Comparison of ENCODE assay signal across 8 mouse cellular contexts in the genomic region with DNA sequence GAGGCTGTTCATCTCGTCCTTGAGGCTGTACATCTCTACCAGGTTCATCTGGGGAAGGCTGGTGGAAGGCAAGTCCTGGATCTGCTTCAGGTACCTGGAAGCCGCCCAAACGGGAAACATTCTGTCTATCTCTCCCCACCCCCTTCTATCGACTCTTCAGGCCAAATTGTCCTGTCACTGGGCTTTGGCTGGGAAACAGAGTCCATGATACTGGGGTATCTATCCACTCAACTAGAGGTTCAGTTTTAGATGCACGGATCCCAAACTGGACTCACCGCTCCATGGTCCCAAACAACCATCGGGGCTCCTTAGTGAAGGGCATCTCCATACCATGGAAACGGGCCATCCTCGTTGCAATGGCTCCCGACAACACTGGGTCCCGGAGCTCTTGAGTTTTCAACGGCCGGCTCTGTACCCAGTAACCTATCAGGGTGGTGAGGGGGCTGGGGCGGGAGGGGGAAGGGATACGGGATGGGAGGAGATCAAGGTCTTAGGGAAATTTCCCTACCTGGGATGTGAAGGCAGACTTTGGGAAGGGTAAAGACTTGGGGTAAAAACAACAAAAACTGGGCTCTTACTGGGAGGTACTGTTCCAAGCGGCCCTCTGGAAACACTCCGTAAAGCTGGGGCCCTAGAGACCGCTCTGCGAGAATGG. TPM values are rescaled to one million over a fixed set of nuclear protein-coding genes. Genes with fewer than 3 reads are reported as not detected.
DNase-seq lines count a peak whose midpoint lies in the region; ATAC-seq and TF ChIP-seq lines count a peak whose summit lies in the region.

No protein-coding gene starts in this region.

- peak overlapping the region; percentile 73 for H3K4me2 ChIP-seq in kidney, postnatal 0 days (ENCODE audit: low read length)
- H3K4me2 ChIP-seq in embryonic facial prominence, embryonic 15.5 days (replicated peaks), result peak overlapping the region; percentile 86
- H3K4me2 ChIP-seq in intestine, embryonic 16.5 days (ENCODE audit: low read depth, low read length), result peak overlapping the region; percentile 88
- peak overlapping the region; percentile 95 for H3K4me2 ChIP-seq in neural tube, embryonic 13.5 days

- 87% methylated on average over 19 of the region's 19 CpGs for WGBS in kidney, postnatal 0 days
- WGBS in embryonic facial prominence, embryonic 15.5 days, result 83% methylated on average over 19 of the region's 19 CpGs
- 84% methylated on average over 19 of the region's 19 CpGs for WGBS in intestine, embryonic 16.5 days
- WGBS in neural tube, embryonic 13.5 days, result 82% methylated on average over 19 of the region's 19 CpGs

- no peaks in the 10 kb centered on the region for H3K27me3 ChIP-seq in kidney, postnatal 0 days (ENCODE audit: insufficient read depth, low read length)
- no peaks in the 10 kb centered on the region for H3K27me3 ChIP-seq in embryonic facial prominence, embryonic 15.5 days
- no peaks in the 10 kb centered on the region for H3K27me3 ChIP-seq in intestine, embryonic 16.5 days (replicated peaks; ENCODE audit: control insufficient read depth, insufficient read depth, low read length)
- H3K27me3 ChIP-seq in neural tube, embryonic 13.5 days, result no peaks in the 10 kb centered on the region

- no peaks in the 10 kb centered on the region for H3K9me3 ChIP-seq in kidney, postnatal 0 days (replicated peaks; ENCODE audit: low read length)
- H3K9me3 ChIP-seq in embryonic facial prominence, embryonic 15.5 days (replicated peaks), result no peaks in the 10 kb centered on the region
- H3K9me3 ChIP-seq in intestine, embryonic 16.5 days (ENCODE audit: control insufficient read depth, low read length), result no peaks in the 10 kb centered on the region
- no peaks in the 10 kb centered on the region for H3K9me3 ChIP-seq in neural tube, embryonic 13.5 days

- H3K4me3 ChIP-seq in kidney, postnatal 0 days (replicated peaks; ENCODE audit: low read depth, low read length), result peak overlapping the region; percentile 68
- H3K4me3 ChIP-seq in embryonic facial prominence, embryonic 15.5 days (replicated peaks), result peak overlapping the region; percentile 84
- H3K4me3 ChIP-seq in intestine, embryonic 16.5 days (ENCODE audit: low read length), result peak overlapping the region; percentile 87
- peak overlapping the region; percentile 77 for H3K4me3 ChIP-seq in neural tube, embryonic 13.5 days

- no peak overlapping the region for H3K27ac ChIP-seq in kidney, postnatal 0 days
- no peak overlapping the region for H3K27ac ChIP-seq in embryonic facial prominence, embryonic 15.5 days (replicated peaks)
- H3K27ac ChIP-seq in intestine, embryonic 16.5 days (ENCODE audit: low read length), result no peak overlapping the region
- H3K27ac ChIP-seq in neural tube, embryonic 13.5 days (replicated peaks), result no peak overlapping the region

- H3K36me3 ChIP-seq in kidney, postnatal 0 days (ENCODE audit: insufficient read depth, low read length), result peaks cover 9% of the 10 kb centered on the region; the same call in 1 of the 2 replicates
- peaks cover 22% of the 10 kb centered on the region for H3K36me3 ChIP-seq in embryonic facial prominence, embryonic 15.5 days
- H3K36me3 ChIP-seq in intestine, embryonic 16.5 days (ENCODE audit: control insufficient read depth, insufficient read depth, low read length), result 0 out of 2 replicates have a peak, but pooled peaks cover 4% of the 10 kb centered on the region
- H3K36me3 ChIP-seq in neural tube, embryonic 13.5 days, result peaks cover 37% of the 10 kb centered on the region

- no peak for ATAC-seq in kidney, postnatal 0 days (replicated peaks; ENCODE audit: low FRiP score, low read depth)
- no peak for ATAC-seq in embryonic facial prominence, embryonic 15.5 days (ENCODE audit: insufficient number of reproducible peaks, low FRiP score, low TSS enrichment, low read depth)
- no peak for ATAC-seq in intestine, embryonic 16.5 days
- ATAC-seq in neural tube, embryonic 13.5 days (ENCODE audit: low read depth), result no peak
- ATAC-seq in frontal cortex, adult (ENCODE audit: low TSS enrichment), result no peak

- no peak for DNase-seq in kidney, postnatal 0 days (ENCODE audit: low spot score)
- no peak for DNase-seq in kidney, adult 18-20 months
- DNase-seq in embryo, embryonic 10 days (ENCODE audit: low spot score), result no peak
- DNase-seq in left cerebral cortex, adult 9 months (ENCODE audit: low spot score in 2 of 2), result no peak

- TF ChIP-seq CTCF in kidney, postnatal 0 days (IDR thresholded peaks at IDR 0.05; ENCODE audit: low read depth), result no peak

- peaks cover 18% of the 10 kb centered on the region; the same call in 1 of the 2 replicates for H3K4me1 ChIP-seq in kidney, postnatal 0 days (replicated peaks; ENCODE audit: insufficient read depth, low read length)
- peaks cover 21% of the 10 kb centered on the region for H3K4me1 ChIP-seq in embryonic facial prominence, embryonic 15.5 days
- peaks cover 12% of the 10 kb centered on the region for H3K4me1 ChIP-seq in intestine, embryonic 16.5 days (ENCODE audit: control insufficient read depth, insufficient read depth, low read length)
- peaks cover 33% of the 10 kb centered on the region for H3K4me1 ChIP-seq in neural tube, embryonic 13.5 days (replicated peaks)

- H3K9ac ChIP-seq in kidney, postnatal 0 days (ENCODE audit: low read depth, low read length), result peak overlapping the region; percentile 75; the same call in 1 of the 2 replicates
- H3K9ac ChIP-seq in embryonic facial prominence, embryonic 15.5 days, result peak overlapping the region; percentile 63
- peak overlapping the region; percentile 87 for H3K9ac ChIP-seq in intestine, embryonic 16.5 days (ENCODE audit: low read depth, low read length)
- peak overlapping the region; percentile 87 for H3K9ac ChIP-seq in neural tube, embryonic 13.5 days

RNA-seq across cellular contexts. Expression of gene C730034F03Rik, which starts 1.1 kb away (rescaled TPM):
- 1.5 and 1.7 TPM in 2 replicates for polyA plus RNA-seq in kidney, postnatal 0 days (2015; fragmentation: Nextera tagmentation; extraction: Ambion mirVana)
- polyA plus RNA-seq in embryonic facial prominence, embryonic 15.5 days (2015; fragmentation: Nextera tagmentation; extraction: Ambion mirVana), result 4.8 TPM in 2 replicates
- polyA plus RNA-seq in intestine, embryonic 16.5 days (2015; fragmentation: Nextera tagmentation; extraction: Ambion mirVana), result 2.6 and 3.2 TPM in 2 replicates
- polyA plus RNA-seq in neural tube, embryonic 13.5 days (2015; fragmentation: Nextera tagmentation; extraction: Ambion mirVana), result 6.1 and 7.3 TPM in 2 replicates

RNA-seq across cellular contexts. Expression of gene Gm44502, which starts 1.2 kb away (rescaled TPM):
- not detected in 2 replicates for polyA plus RNA-seq in kidney, postnatal 0 days (2015; fragmentation: Nextera tagmentation; extraction: Ambion mirVana)
- polyA plus RNA-seq in embryonic facial prominence, embryonic 15.5 days (2015; fragmentation: Nextera tagmentation; extraction: Ambion mirVana), result not detected in 2 replicates
- not detected in 2 replicates for polyA plus RNA-seq in intestine, embryonic 16.5 days (2015; fragmentation: Nextera tagmentation; extraction: Ambion mirVana)
- 0.17 TPM in 1 of 2 replicates, not detected in the other for polyA plus RNA-seq in neural tube, embryonic 13.5 days (2015; fragmentation: Nextera tagmentation; extraction: Ambion mirVana)

RNA-seq across cellular contexts. Expression of gene Chkb, which starts 1.4 kb away (rescaled TPM):
- 64.5 and 65.1 TPM in 2 replicates for polyA plus RNA-seq in kidney, postnatal 0 days (2015; fragmentation: Nextera tagmentation; extraction: Ambion mirVana)
- 56.4 and 59.6 TPM in 2 replicates for polyA plus RNA-seq in embryonic facial prominence, embryonic 15.5 days (2015; fragmentation: Nextera tagmentation; extraction: Ambion mirVana)
- polyA plus RNA-seq in intestine, embryonic 16.5 days (2015; fragmentation: Nextera tagmentation; extraction: Ambion mirVana), result 63.7 and 67.0 TPM in 2 replicates
- polyA plus RNA-seq in neural tube, embryonic 13.5 days (2015; fragmentation: Nextera tagmentation; extraction: Ambion mirVana), result 81.4 and 82.2 TPM in 2 replicates

RNA-seq across cellular contexts. Expression of gene Cpt1b, which starts 2.6 kb away (rescaled TPM):
- 23.7 and 26.2 TPM in 2 replicates for polyA plus RNA-seq in kidney, postnatal 0 days (2015; fragmentation: Nextera tagmentation; extraction: Ambion mirVana)
- 0.97 and 1.1 TPM in 2 replicates for polyA plus RNA-seq in embryonic facial prominence, embryonic 15.5 days (2015; fragmentation: Nextera tagmentation; extraction: Ambion mirVana)
- polyA plus RNA-seq in intestine, embryonic 16.5 days (2015; fragmentation: Nextera tagmentation; extraction: Ambion mirVana), result 0.49 and 0.72 TPM in 2 replicates
- polyA plus RNA-seq in neural tube, embryonic 13.5 days (2015; fragmentation: Nextera tagmentation; extraction: Ambion mirVana), result 0.73 and 1.7 TPM in 2 replicates

RNA-seq across cellular contexts. Expression of gene Syce3, which starts 18.0 kb away (rescaled TPM):
- not detected in 2 replicates for polyA plus RNA-seq in kidney, postnatal 0 days (2015; fragmentation: Nextera tagmentation; extraction: Ambion mirVana)
- polyA plus RNA-seq in embryonic facial prominence, embryonic 15.5 days (2015; fragmentation: Nextera tagmentation; extraction: Ambion mirVana), result not detected in 2 replicates
- polyA plus RNA-seq in intestine, embryonic 16.5 days (2015; fragmentation: Nextera tagmentation; extraction: Ambion mirVana), result 0.92 and 1.1 TPM in 2 replicates
- not detected in 2 replicates for polyA plus RNA-seq in neural tube, embryonic 13.5 days (2015; fragmentation: Nextera tagmentation; extraction: Ambion mirVana)
